Mouse (Mus musculus) ovary, adult 10 weeks (tissue): ENCODE data around the gene Krtap15. TPM values are rescaled to one million over a fixed set of nuclear protein-coding genes. Genes with fewer than 3 reads are reported as not detected.

Experiments
- polyA plus RNA-seq: library from polyadenylated mRNA; stranded (reverse); fragments of 350-450 nt; fragmentation: Illumina TruSeq; extraction: RNeasy Lipid Tissue Mini Kit (QIAGEN cat#74804); gene quantifications from one replicate; pipeline ENCODE4 v1.2.3, GENCODE M21; 2014

The Krtap15 gene
- not detected for polyA plus RNA-seq

DNA sequence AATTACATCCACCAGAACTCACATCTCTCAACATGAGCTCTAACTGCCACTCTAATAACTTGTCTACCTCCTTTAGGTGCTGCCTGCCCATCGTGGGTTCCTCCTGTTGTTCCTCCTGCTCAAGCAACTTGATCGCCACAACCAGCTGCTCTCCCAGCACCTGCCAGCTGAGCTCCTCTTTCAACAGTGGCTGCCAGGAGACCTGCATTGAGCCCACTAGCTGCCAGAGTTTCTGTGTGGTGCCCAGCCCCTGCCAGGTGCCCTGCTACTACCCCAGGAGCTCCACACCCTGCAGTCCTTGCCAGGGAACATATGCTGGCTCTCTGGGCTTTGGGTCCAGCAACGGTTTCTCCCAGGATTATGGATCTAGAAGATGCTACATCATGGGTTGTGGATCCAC, at the start of gene Krtap15:
Gene Krtap15, plus strand, starts transcription at position 150 of the 400 bp plus-strand sequence.

DNA sequence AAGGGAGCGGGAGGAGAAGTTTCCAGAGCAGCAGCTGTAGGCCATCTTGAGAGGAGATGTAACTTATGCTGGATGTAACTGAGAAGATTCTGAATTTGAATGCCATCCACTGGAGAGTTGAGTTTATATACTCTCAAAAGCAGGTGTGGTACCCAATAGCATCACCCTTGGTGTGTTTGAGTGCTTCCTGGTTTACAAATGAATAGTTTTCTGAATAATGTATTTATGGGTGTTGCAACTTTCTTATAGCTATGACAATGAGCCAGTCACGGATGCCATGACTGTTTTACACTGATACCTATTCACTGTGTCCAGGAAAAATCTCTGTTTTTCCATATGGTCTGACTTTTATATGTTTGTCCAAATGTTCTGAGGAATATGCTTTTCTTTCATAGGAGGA, 45.9 kb upstream of the Krtap15 start, which contains the start of gene 2310057N15Rik:
Gene 2310057N15Rik, minus strand, starts transcription at position 101 of the 400 bp plus-strand sequence.

DNA sequence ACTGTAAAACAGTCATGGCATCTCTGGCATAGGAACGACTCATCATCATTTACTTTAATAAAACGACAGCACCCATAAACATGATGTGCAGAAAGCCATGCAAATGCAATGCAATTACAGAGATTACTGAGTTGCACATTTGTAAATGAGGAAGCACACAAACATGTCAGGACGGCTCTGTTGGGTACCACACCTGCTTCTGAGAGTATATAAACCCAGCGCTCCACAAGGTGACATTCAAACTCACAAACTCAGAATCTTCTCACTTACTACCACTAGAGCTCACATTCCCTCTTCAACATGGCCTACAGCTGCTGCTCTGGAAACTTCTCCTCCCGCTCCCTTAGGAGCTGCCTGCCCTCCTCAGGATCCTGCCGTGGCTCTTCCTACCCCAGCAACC, 42.4 kb upstream of the Krtap15 start, which contains the start of gene Gm5965:
Gene Gm5965, plus strand, starts transcription at position 301 of the 400 bp plus-strand sequence.

DNA sequence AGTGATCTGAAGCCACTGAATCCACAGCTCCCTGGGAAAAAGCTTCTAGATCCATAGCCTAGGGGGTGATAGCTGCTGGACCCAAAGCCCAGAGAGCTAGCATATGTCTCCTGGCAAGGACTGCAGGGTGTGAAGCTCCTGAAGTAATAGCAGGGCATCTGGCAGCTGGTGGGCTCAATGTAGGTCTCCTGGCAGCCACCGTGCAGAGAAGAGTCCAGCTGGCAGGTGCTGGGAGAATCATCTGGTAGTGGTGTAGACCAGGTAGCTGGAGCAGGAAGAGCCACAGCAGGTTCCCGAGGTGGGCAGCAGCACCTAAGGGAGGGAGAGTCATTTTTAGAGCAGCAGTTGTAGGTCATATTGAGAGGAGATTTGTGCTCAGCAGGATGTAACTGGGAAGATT, 8.2 kb upstream of the Krtap15 start, which contains the start of gene Gm20741:
Gene Gm20741, minus strand, starts transcription at position 394 of the 400 bp plus-strand sequence.

DNA sequence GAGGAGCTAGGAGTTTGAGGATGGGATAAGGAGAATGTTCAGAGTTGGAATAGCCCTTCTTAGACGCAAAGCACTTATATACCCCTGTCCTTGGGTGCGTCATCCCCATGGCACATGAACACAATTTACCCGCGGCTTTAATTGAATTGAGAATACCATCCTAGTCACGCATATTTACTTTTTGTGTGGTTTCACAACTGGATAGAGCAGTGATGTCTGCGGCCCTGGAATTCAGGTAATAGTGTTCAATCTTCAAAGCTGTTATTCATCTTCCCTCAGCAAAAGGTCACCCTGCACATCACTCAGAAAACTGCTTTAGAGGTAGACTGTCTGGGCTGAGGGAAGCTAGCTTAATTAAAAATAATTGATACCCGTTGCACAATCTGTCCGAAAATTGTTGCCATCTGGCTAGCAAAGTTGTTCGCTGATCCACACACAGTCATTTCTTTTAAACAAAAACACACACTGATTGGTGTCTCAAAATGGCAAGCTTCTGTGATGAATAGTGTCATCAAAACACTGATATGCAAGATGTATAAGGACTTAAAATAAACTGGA, 6.2 kb downstream of the Krtap15 start, which contains the start of gene Krtap14:
Gene Krtap14, minus strand, starts transcription at position 51 of the 558 bp plus-strand sequence.

DNA sequence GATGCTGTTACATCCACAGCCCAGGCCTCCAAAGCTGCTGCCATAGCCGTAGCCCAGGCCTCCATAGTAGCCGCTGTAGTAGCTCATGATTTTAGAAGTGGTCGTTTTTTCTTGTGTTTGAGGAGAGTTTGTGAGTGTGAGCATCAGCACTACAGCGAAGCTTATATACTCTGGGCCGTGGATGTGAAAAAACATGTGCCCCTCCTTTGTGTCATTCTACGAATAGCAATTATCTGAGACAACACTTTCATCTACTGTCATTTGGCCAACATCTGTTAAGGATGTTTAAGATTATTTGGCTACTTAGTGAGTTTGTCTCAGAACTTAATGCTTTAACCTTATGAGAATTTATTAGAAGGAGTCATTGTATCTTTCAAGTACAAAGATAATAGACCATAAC, 49.3 kb downstream of the Krtap15 start, which contains the start of gene Krtap19-1:
Gene Krtap19-1, minus strand, starts transcription at position 101 of the 400 bp plus-strand sequence.

DNA sequence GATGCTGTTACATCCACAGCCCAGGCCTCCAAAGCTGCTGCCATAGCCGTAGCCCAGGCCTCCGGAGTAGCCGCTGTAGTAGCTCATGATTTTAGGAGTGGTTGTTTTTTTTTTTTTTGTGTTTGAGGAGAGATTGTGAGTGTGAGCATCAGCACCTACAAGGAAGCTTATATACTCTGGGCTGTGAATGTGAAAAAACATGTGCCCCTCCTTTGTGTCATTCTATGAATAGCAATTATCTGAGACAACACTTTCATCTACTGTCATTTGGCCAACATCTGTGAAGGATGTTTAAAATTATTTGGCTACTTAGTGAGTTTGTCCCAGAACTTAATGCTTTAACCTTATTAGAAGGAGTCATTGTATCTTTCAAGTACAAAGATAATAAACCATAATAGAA, 54.2 kb downstream of the Krtap15 start, which contains the start of gene Krtap19-2:
Gene Krtap19-2, minus strand, starts transcription at position 101 of the 400 bp plus-strand sequence.

DNA sequence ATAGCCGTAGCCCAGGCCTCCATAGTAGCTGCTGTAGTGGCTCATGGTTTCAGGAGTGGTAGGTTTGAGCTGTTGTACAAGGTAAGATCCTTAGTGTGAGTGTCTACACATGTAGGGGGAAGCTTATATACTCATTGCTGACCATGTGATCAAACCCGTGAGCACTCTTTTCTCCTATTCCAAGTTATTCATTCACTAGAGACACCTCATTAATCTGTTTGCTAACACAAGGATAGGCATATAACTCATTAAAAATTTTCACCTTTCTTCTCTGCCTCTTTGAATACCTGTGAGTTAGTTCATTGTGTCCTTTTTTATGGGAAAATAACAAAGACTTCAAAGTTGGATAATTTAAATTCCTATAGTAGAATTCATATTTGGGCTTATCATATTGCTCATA, 57.9 kb downstream of the Krtap15 start, which contains the start of gene Krtap19-3:
Gene Krtap19-3, minus strand, starts transcription at position 101 of the 400 bp plus-strand sequence.

Other genes with a start within 250 kb of the Krtap15 start
- not detected for gene Krtap24-1, start 207.9 kb upstream of the Krtap15 start, polyA plus RNA-seq
- gene 2310079G19Rik, start 192.5 kb upstream of the Krtap15 start, polyA plus RNA-seq: not detected
- not detected for gene Krtap26-1, start 172.4 kb upstream of the Krtap15 start, polyA plus RNA-seq
- not detected for gene Krtap27-1, start 148.5 kb upstream of the Krtap15 start, polyA plus RNA-seq
- not detected for gene 2310061N02Rik, start 112.3 kb upstream of the Krtap15 start, polyA plus RNA-seq
- gene Krtap13-1, start 91.4 kb upstream of the Krtap15 start, polyA plus RNA-seq: not detected
- not detected for gene Krtap13, start 68.6 kb upstream of the Krtap15 start, polyA plus RNA-seq
- gene 2310034C09Rik, start 61.4 kb upstream of the Krtap15 start, polyA plus RNA-seq: not detected
- not detected for gene 2310057N15Rik, start 46.0 kb upstream of the Krtap15 start, polyA plus RNA-seq
- not detected for gene Gm5965, start 42.3 kb upstream of the Krtap15 start, polyA plus RNA-seq
- gene Gm20741, start 8.0 kb upstream of the Krtap15 start, polyA plus RNA-seq: not detected
- gene Krtap14, start 5.9 kb downstream of the Krtap15 start, polyA plus RNA-seq: not detected
- not detected for gene Krtap19-1, start 49.2 kb downstream of the Krtap15 start, polyA plus RNA-seq
- not detected for gene Krtap19-2, start 54.1 kb downstream of the Krtap15 start, polyA plus RNA-seq
- gene Krtap19-3, start 57.8 kb downstream of the Krtap15 start, polyA plus RNA-seq: not detected
- not detected for gene Krtap19-4, start 64.9 kb downstream of the Krtap15 start, polyA plus RNA-seq
- not detected for gene Krtap19-5, start 76.2 kb downstream of the Krtap15 start, polyA plus RNA-seq
- gene Krtap19-9b, start 112.0 kb downstream of the Krtap15 start, polyA plus RNA-seq: not detected
- gene Krtap16-3, start 142.7 kb downstream of the Krtap15 start, polyA plus RNA-seq: not detected
- gene Krtap22-2, start 190.5 kb downstream of the Krtap15 start, polyA plus RNA-seq: not detected
- gene Gm10229, start 195.1 kb downstream of the Krtap15 start, polyA plus RNA-seq: not detected
- gene Krtap6-1, start 211.5 kb downstream of the Krtap15 start, polyA plus RNA-seq: not detected
- not detected for gene Gm10228, start 221.3 kb downstream of the Krtap15 start, polyA plus RNA-seq
- not detected for gene Krtap6-5, start 227.7 kb downstream of the Krtap15 start, polyA plus RNA-seq
- not detected for gene 1110025L11Rik, start 243.8 kb downstream of the Krtap15 start, polyA plus RNA-seq